ENCODE assay signal across 9 mouse cellular contexts in the genomic region with DNA sequence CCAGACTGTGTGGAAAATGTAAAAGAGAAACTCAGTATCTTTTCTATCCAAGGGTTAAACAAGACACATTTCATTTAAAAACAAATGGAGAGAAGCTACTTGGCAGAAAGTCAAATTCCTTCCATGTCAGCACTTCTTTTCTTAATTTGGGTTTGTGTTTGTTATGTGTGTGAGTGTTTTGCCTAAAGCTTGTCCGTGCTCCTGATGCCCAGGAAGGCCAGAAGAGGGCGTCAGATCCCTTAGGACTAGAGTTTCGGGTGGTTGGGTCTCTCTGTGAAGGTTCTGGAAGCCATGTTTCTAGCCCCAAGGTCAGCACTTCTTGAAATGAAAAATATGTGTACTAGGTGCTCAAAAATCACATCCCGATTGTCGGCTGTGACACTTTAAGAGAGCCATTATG. TPM values are rescaled to one million over a fixed set of nuclear protein-coding genes. Genes with fewer than 3 reads are reported as not detected.
DNase-seq lines count a peak whose midpoint lies in the region; ATAC-seq and TF ChIP-seq lines count a peak whose summit lies in the region.
"Had no signal": no experiment of that assay in that cellular context is flagged by ENCODE, and none has a peak within 500 bp of the region (broad histone marks: within the 10 kb centered on the region; RNA-seq: fewer than 3 reads in every experiment).

No protein-coding gene starts in this region.

- H3K4me3 ChIP-seq in cerebellum, adult 2 months (replicated peaks; ENCODE audit: insufficient read depth, low read depth, low read length), result no peak overlapping the region
- H3K4me3 ChIP-seq in midbrain, embryonic 14.5 days (replicated peaks; ENCODE audit: low read depth, low read length), result no peak overlapping the region
- H3K4me3 ChIP-seq in midbrain, embryonic 11.5 days (ENCODE audit: low read depth, low read length), result no peak overlapping the region
- no peak overlapping the region for H3K4me3 ChIP-seq in kidney, embryonic 16.5 days (ENCODE audit: low read length)
- H3K4me3 ChIP-seq: midbrain, embryonic 12.5 days had no signal

- H3K4me2 ChIP-seq in midbrain, embryonic 14.5 days (ENCODE audit: low read length), result no peak overlapping the region
- no peak overlapping the region for H3K4me2 ChIP-seq in midbrain, embryonic 11.5 days
- peak overlapping the region; percentile 35 for H3K4me2 ChIP-seq in kidney, embryonic 16.5 days (replicated peaks; ENCODE audit: low read depth, low read length)
- H3K4me2 ChIP-seq: midbrain, embryonic 12.5 days had no signal

- no peak for TF ChIP-seq POLR2A in cerebellum, adult 2 months (IDR thresholded peaks at IDR 0.05; ENCODE audit: borderline replicate concordance, insufficient read depth, low read length)

- H3K9ac ChIP-seq in midbrain, embryonic 14.5 days (replicated peaks; ENCODE audit: low read length), result no peak overlapping the region
- no peak overlapping the region for H3K9ac ChIP-seq in midbrain, embryonic 11.5 days (ENCODE audit: low read length)
- H3K9ac ChIP-seq in kidney, embryonic 16.5 days (replicated peaks; ENCODE audit: low read length), result no peak overlapping the region
- H3K9ac ChIP-seq: midbrain, embryonic 12.5 days had no signal

- no peaks in the 10 kb centered on the region for H3K9me3 ChIP-seq in midbrain, embryonic 14.5 days (ENCODE audit: control insufficient read depth, low read length)
- no peaks in the 10 kb centered on the region for H3K9me3 ChIP-seq in midbrain, embryonic 11.5 days (ENCODE audit: control insufficient read depth, low read length)
- H3K9me3 ChIP-seq in kidney, embryonic 16.5 days (ENCODE audit: low read length), result no peaks in the 10 kb centered on the region
- H3K9me3 ChIP-seq: midbrain, embryonic 12.5 days had no signal

- no peaks in the 10 kb centered on the region for H3K4me1 ChIP-seq in cerebellum, adult 2 months (ENCODE audit: control insufficient read depth, insufficient read depth, low read length)
- no peaks in the 10 kb centered on the region for H3K4me1 ChIP-seq in midbrain, embryonic 14.5 days (ENCODE audit: control insufficient read depth, insufficient read depth, low read length)
- H3K4me1 ChIP-seq in midbrain, embryonic 11.5 days (ENCODE audit: control insufficient read depth, insufficient read depth, low read length), result no peaks in the 10 kb centered on the region
- peaks cover 57% of the 10 kb centered on the region for H3K4me1 ChIP-seq in kidney, embryonic 16.5 days (ENCODE audit: insufficient read depth, low read length)

- H3K27ac ChIP-seq in cerebellum, adult 2 months (ENCODE audit: insufficient read depth, low read length), result no peak overlapping the region
- no peak overlapping the region for H3K27ac ChIP-seq in midbrain, embryonic 14.5 days (replicated peaks; ENCODE audit: low read depth, low read length)
- H3K27ac ChIP-seq in midbrain, embryonic 11.5 days (ENCODE audit: low read depth, low read length), result no peak overlapping the region
- no peak overlapping the region for H3K27ac ChIP-seq in kidney, embryonic 16.5 days (ENCODE audit: low read length)
- H3K27ac ChIP-seq: midbrain, embryonic 12.5 days had no signal

- no peak for DNase-seq in cerebellum, adult 2 months
- no peak for DNase-seq in cerebellum, adult 11 months
- peak; percentile 48 for DNase-seq in midbrain, embryonic 14.5 days
- no peak for DNase-seq in midbrain, embryonic 11.5 days (ENCODE audit: low spot score, missing footprints)
- peak; percentile 42 for DNase-seq in retina, postnatal 1 day
- no peak for DNase-seq in T-cell, adult 2 months (ENCODE audit: low spot score)
- DNase-seq in testis, postnatal 10 days (ENCODE audit: low spot score), result no peak

- H3K27me3 ChIP-seq in cerebellum, adult 2 months (ENCODE audit: control insufficient read depth, insufficient read depth, low read length), result no peaks in the 10 kb centered on the region
- H3K27me3 ChIP-seq in midbrain, embryonic 14.5 days (ENCODE audit: control insufficient read depth, insufficient read depth, low read length), result peaks cover 27% of the 10 kb centered on the region
- peaks cover 24% of the 10 kb centered on the region for H3K27me3 ChIP-seq in midbrain, embryonic 11.5 days (ENCODE audit: control insufficient read depth, insufficient read depth, low read length)
- peaks cover 14% of the 10 kb centered on the region for H3K27me3 ChIP-seq in kidney, embryonic 16.5 days (ENCODE audit: insufficient read depth, low read length)

- WGBS in cerebellum, adult 2 months, result 62% methylated on average over 5 of the region's 5 CpGs
- 65% methylated on average over 5 of the region's 5 CpGs for WGBS in midbrain, embryonic 14.5 days
- WGBS in midbrain, embryonic 11.5 days, result 66% methylated on average over 5 of the region's 5 CpGs
- 58% methylated on average over 5 of the region's 5 CpGs for WGBS in kidney, embryonic 16.5 days

- no peak for ATAC-seq in midbrain, embryonic 14.5 days (ENCODE audit: low FRiP score, low TSS enrichment)
- ATAC-seq in midbrain, embryonic 11.5 days (ENCODE audit: low FRiP score), result no peak
- no peak for ATAC-seq in kidney, embryonic 16.5 days (ENCODE audit: low FRiP score, low TSS enrichment)

- no peaks in the 10 kb centered on the region for H3K36me3 ChIP-seq in midbrain, embryonic 14.5 days (ENCODE audit: control insufficient read depth, insufficient read depth, low read length)
- H3K36me3 ChIP-seq in midbrain, embryonic 11.5 days (ENCODE audit: control insufficient read depth, insufficient read depth, low read length), result no peaks in the 10 kb centered on the region
- no peaks in the 10 kb centered on the region for H3K36me3 ChIP-seq in kidney, embryonic 16.5 days (ENCODE audit: insufficient read depth, low read length)
- H3K36me3 ChIP-seq: midbrain, embryonic 12.5 days had no signal

- TF ChIP-seq CTCF in cerebellum, adult 2 months (IDR thresholded peaks at IDR 0.05; ENCODE audit: borderline replicate concordance, insufficient read depth, low read depth, low read length), result peak; percentile 37; the same call in 1 of the 2 replicates

RNA-seq across cellular contexts. Expression of a gene that starts 15.8 kb away (rescaled TPM):
- polyA plus RNA-seq in cerebellum, adult 2 months (2012; rRNA removed), result 6.5 and 9.3 TPM in 2 replicates
- polyA plus RNA-seq in midbrain, embryonic 14.5 days (2014; fragmentation: Nextera tagmentation; extraction: Ambion mirVana), result 2.2 and 4.3 TPM in 2 replicates
- 3.0 and 4.2 TPM in 2 replicates for polyA plus RNA-seq in midbrain, embryonic 11.5 days (2014; fragmentation: Nextera tagmentation; extraction: Ambion mirVana)
- polyA plus RNA-seq in kidney, embryonic 16.5 days (2015; fragmentation: Nextera tagmentation; extraction: Ambion mirVana), result 39.9 and 40.1 TPM in 2 replicates

Comparison
In these comparisons a context has a peak if more than half of its experiments do, and no peak if none do; other contexts are left out.
1. DNase-seq: peak in midbrain, embryonic 14.5 days (single experiment) and retina, postnatal 1 day (single experiment); none in cerebellum, adult 2 months (0 of 2), cerebellum, adult 11 months (single experiment), midbrain, embryonic 11.5 days (single experiment), T-cell, adult 2 months (single experiment) and testis, postnatal 10 days (single experiment).